Mouse (Mus musculus): ENCODE measurements at regions not wholly inside any gene's neighbourhood (a gene's known extent, or its start where the extent isn't known, plus 50 kb on each side); places are given as distances from the start of the nearest gene placed in this dataset.

DNA sequence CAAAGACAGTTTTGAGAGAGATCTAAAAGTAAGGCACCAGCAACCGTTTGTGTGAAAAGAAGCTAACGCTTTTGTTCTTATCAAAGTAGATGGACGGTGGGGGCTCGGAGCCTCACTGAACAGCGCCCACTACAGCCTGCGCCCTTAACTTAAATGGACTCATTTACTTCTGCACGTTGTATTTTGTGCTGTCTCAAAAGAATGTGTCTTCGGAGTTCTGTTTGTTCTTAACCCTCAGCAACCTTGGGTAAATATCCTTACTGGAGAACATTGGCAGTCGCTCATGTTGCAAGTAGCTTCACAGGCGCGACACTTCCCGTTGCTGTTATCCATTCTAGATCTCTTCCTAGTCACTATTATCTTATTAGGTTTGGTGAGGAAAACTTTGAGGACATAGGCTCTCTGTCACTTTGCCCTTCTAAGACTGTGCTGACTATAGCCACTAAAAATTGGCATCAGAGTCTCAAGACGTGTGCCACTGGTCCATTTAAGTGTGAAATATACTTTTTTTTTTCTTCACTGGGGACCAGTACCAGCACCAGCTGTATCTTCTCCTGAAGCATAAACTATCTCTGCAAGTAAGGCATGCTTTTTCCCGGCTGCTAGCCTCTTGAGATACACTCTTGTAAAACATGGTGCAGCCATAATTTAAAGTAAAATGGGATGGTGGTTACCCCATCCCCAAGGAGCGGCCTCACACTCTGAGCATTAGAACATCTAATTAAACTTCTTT lies 507.0 kb upstream of the Kif2a start:
- DNase-seq = peak; percentile 40

DNA sequence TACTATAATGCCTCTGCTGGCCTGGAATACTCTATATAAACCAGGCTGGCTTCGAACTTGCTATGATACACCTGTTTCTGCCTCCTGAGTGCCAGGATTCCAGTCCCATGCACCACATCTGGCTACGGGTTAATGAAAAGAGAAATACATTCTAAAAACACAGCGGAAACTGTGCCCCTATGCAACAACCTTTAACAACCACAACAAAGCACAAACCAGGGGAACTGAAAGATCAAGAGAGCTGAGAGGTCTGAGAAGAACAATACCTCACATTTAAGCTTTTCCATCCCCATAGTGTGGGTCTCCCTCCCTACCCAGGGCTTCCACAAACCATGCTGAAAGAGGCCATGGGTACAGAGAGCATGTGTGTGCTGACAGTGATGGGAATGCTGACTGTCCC lies 501.0 kb upstream of the Kif2a start:
- no peak for DNase-seq

DNA sequence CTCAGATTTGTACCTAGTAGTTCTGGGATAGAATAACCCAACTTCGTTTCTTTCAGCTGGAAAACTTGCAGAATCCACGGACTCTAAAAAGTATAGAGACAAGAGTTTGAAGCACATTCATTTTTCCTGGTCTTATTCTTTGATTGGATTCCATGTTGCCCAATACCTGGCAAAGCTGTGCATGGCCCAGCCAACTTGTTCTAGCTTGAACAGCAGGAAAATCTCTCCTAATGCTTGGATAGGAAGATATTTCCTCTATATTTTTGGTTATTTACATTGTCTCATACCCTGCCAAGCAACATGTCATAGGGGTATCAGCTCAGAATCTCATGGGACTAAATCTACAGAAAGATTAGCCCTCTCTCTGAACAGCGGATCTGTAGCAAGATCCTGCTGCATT lies 492.3 kb upstream of the Kif2a start:
- DNase-seq = no peak

DNA sequence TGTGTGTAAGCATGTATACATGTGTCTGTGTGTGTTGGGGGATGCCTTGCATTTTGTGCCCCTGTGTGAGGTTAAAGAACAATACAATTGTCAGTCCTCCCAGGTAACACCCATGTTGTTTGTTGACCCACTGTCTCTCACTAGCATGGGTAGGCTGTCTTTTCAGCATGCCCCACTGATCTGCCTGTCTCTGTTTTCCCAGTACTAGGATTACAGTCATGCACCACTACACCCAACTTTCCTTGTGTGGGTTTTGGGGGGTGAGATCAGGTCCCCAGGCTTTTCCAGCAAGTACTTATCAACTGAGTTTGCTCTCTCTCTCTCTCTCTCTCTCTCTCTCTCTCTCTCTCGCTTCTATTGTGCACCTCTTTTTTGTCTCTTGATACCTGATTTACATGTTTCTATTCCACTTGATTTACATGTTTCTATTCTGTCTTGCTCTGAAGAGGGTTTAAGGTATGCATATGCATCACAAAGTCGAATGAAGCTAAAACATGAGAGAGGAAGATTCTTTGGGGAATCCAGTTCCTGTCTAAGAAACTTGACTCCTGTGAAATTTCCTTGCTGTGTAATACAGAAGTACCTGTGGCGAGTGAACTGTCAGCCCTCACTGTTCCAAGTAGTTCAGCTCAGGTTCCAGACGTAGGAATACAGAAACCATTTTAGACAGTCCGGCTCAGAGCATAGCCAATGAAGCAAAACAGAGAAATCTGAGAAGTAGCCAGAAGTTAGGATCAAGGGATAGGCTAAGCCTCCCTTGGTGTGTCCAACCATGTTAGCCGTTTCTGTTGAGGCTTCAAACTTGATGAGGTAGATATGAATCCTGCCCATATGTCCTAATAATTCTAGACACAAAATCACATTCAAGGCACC lies 491.6 kb upstream of the Kif2a start:
- no peak for DNase-seq

DNA sequence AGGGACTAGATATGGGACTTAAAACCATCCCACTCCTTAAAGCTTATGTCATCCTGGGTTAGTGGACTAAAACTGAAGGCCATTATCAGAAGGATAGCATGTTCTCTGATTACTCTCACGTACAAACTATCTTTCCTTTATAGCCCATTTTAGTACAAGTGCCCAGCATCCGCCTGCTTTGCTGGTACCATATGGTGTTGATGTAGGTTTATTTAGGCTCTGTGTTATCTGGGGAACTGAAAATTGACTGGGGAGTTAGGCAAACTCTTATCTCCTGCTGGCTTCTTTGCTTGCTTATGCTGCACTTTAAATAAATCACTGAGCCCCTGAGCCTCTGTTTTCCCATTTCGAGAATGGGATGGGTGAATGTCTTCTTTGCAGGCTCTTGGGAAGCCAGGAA lies 485.4 kb upstream of the Kif2a start:
- no peak for DNase-seq

- DNase-seq = no peak
These were observed 484.9 kb upstream of the Kif2a start for GRCm38 (mm10) chr13:107506832-107507231.

- DNase-seq = no peak
These were observed 483.4 kb upstream of the Kif2a start for GRCm38 (mm10) chr13:107505318-107505717.

DNA sequence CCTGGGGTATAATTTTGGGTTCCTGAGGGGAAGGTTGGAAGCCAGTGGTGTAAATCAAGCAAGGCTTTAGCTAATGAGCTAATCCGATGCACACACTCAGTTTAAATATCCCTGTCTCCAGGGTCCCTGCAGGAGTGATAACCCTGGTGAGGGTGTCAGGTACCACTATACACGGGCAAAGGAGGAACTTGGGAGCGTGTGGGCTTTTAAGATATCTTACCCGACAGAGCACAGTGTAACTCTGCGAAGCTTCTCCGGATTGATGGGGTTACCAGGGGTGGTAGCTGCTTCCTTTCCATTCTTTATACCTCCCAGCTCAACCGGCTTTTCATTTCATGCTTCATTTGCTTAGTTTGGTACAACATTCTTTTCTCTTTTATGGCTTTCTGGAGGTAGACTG lies 480.3 kb upstream of the Kif2a start:
- DNase-seq = no peak

- DNase-seq = no peak
These were observed 479.0 kb upstream of the Kif2a start for GRCm38 (mm10) chr13:107500776-107501489.

DNA sequence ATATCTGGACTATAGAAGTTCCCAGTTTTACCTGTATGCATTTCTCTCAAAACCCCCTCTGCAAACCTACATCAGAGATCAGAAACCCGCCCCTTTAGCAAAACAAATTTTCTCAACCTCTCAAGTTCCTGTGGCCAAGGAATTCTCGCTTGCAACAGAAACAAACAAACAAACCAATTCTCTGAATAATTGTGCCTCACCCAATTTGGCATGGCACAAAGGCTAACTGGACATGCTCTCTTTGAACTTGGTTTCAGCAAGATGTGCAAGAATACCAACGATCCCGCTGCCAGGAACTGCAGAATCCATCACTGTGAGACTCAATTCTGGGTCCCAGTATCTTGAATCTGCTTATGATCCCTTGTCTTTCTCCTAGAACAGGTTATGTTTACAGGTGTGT lies 477.4 kb upstream of the Kif2a start:
- no peak for DNase-seq

GRCm38 (mm10) chr13:107495161-107495732 lies 473.3 kb upstream of the Kif2a start:
- no peak for DNase-seq

- peak; percentile 67 for DNase-seq
These were observed 471.8 kb upstream of the Kif2a start for GRCm38 (mm10) chr13:107493765-107494164.

DNA sequence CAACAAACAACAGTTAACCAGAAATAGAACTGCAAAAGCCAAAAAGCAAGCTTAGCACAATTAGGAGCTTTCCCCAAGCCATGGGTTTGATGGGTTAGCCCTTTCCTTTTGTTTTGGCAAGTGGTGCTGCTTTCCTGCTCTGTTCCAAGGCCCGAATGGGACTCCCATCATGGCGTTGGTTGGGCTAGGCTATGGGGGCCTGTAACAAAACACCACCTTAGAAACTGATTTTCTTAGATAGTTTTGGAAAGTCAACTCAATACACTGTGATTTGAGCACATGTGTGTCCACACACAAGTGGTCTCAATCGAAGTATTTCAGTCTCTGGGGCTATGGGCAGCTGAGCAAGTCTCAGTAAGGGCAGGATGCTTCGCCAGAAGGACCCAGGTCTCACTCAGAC lies 470.5 kb upstream of the Kif2a start:
- DNase-seq = no peak

GRCm38 (mm10) chr13:107491423-107491822 lies 469.5 kb upstream of the Kif2a start:
- DNase-seq = no peak

- DNase-seq = no peak
These were observed 463.6 kb upstream of the Kif2a start for GRCm38 (mm10) chr13:107485400-107486017.

- no peak for DNase-seq
These were observed 462.7 kb upstream of the Kif2a start for GRCm38 (mm10) chr13:107484630-107484998.

GRCm38 (mm10) chr13:107483967-107484629 lies 462.2 kb upstream of the Kif2a start:
- DNase-seq = no peak

GRCm38 (mm10) chr13:107475166-107475565 lies 453.2 kb upstream of the Kif2a start:
- DNase-seq = no peak

GRCm38 (mm10) chr13:107469491-107470276 lies 447.8 kb upstream of the Kif2a start:
- DNase-seq = peak; percentile 85

GRCm38 (mm10) chr13:107462791-107463190 lies 440.9 kb upstream of the Kif2a start:
- no peak for DNase-seq
